Mouse (Mus musculus) adrenal gland, postnatal 36 days (tissue): ENCODE measurements at regions not wholly inside any gene's neighbourhood (a gene's known extent, or its start where the extent isn't known, plus 50 kb on each side); places are given as distances from the start of the nearest gene placed in this dataset.

Experiments
- DNase-seq, 2 experiments: peaks; one replicate each; pipeline ENCODE4 v3.0.0; 2021; ENCODE audit warnings: mixed read lengths in 1 of 2

DNA sequence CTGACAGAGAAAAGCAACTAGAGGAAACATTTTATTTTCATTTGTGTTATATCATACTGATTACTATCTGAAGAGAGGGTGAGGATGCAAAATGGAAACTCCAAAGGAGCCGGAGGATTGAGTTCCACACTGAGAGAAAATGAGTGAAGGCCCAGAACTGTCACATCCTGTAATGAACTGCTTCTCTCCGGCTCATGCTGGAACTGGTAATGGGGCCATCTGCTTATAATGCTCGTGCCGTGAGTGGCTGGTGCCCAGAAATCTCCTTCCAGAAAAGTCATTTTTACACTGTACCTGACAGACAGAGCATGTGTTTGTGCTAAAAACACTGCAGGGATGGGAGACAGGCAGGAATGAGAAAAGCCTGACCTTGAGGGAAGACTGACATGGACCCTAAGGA lies 483.5 kb upstream of the Pkdcc start:
- no peak for DNase-seq

DNA sequence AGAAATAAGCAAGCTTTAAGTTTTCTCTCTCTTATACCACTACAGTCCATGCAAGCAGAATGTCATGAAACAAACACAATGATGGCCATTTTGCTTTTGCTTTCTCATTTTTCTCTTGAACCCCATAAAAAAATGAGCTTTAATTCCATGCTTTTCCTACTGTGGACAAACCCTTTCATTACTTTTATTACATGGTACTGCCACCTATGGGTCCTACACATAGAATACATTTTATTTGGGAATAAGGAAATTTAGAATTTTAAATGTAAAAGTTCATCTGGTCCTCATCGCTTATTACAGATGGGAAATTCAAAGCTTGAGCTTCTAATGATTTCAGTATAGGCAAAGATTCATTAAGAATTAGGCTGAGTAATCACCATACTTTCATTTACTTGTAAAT lies 472.6 kb upstream of the Pkdcc start:
- no peak for DNase-seq

DNA sequence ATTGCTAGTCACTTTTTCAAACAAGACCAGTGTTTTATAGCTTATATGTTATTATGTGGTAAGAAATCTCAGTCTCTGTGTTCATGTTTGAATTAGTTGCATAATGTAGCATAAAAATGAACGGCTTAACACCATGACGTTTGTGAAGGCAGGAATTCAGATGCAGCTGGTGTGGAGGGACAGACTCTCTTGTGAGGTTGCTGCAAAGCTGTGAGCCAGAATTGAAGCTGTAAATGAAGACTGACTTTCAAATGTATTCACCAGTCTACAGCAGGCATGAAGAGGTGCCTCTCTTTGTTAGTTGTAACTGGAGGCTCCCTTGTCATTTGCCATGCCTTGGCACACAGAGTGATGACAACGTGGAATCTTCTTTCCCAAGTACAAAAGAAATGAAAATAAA lies 457.7 kb upstream of the Pkdcc start:
- DNase-seq = no peak

DNA sequence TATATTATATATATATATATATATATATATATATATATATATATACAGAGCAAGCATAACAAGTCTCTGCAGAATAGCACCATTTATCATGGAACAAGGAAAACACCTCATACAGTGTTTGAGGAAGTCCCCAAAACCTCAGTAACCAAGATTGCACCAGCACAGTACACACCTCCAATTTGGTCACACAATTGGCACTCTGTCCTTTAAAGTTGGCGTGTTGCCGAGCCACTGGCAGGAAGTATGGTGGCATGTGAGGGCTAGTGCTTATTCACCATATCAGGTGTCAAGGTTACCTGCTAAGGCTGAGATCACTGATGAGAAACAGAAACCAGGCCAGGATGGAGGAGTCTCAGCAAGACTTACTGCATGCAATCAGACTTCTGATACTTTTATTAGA lies 436.0 kb upstream of the Pkdcc start:
- peak; percentile 3 to 17 for DNase-seq

GRCm38 (mm10) chr17:82822129-82822528 lies 393.0 kb upstream of the Pkdcc start:
- no peak for DNase-seq

GRCm38 (mm10) chr17:82824057-82824456 lies 391.0 kb upstream of the Pkdcc start:
- no peak for DNase-seq

DNA sequence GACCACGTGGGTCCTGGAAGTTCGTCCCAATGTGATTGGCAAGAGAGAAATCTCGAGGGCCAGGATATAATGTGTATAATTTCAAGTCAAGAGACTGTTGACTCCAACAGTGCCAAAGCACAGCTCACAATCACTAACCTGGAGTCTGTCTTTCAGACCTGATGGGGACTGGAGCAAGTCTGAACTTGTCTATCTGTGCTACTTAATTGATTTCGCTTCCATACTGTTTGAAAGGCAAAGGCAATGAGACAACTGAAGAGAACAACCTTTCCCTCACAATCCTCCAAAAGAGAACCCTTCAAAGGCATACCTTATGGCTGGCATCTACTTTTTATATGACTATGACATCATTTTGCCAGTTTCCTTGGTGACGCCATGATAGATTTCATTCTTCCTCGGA lies 390.5 kb upstream of the Pkdcc start:
- no peak for DNase-seq

GRCm38 (mm10) chr17:82827170-82827569 lies 387.9 kb upstream of the Pkdcc start:
- DNase-seq = peak; percentile 10 to 29

- DNase-seq = no peak
Measured at GRCm38 (mm10) chr17:82827841-82828240, 387.3 kb upstream of the Pkdcc start.

GRCm38 (mm10) chr17:82828434-82828997 lies 386.6 kb upstream of the Pkdcc start:
- DNase-seq = no peak

- DNase-seq = no peak
Measured at GRCm38 (mm10) chr17:82829415-82829814, 385.7 kb upstream of the Pkdcc start.

- DNase-seq = no peak
Measured at GRCm38 (mm10) chr17:82834177-82834576, 380.9 kb upstream of the Pkdcc start.

GRCm38 (mm10) chr17:82836115-82836514 lies 379.0 kb upstream of the Pkdcc start:
- DNase-seq = no peak

DNA sequence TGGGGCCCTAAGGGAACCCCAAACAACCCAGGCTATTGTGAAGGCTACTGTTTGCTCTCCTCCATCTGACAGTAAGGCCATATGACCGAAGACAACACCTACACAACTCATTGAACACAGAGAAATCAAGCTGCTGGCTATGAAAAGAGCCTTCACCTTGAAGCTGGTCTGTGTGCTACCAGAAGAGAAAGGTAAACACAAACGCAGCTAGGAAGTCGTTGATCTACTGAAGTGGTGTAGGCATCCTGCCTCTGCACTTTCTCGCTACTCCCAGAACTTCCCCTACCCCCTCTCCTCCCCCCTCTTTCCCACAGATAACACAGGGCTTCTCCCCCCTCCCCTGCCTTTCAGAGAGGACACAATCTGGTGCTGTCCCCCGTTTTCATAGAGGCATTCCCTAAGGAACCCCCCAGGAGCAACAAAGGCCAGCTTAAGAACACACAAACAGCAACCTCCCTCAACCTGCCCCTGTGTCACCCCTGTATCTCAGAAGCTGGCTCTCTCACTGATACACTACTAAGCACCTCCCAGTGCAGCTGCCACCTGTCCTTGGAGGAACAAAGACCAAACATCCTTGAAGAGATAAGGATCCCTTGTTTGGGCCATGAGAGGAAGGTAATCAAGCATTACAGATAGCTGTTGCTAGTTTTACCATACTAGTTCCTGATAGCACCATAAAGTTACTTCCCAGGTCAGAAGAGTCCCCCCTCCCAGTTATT lies 368.2 kb upstream of the Pkdcc start:
- DNase-seq = no peak

- DNase-seq = peak; percentile 76 to 82
Measured at GRCm38 (mm10) chr17:82857199-82858147, 357.6 kb upstream of the Pkdcc start.

- no peak for DNase-seq
Measured at GRCm38 (mm10) chr17:82860391-82860790, 354.7 kb upstream of the Pkdcc start.

- no peak for DNase-seq
Measured at GRCm38 (mm10) chr17:82860966-82861365, 354.1 kb upstream of the Pkdcc start.

GRCm38 (mm10) chr17:82877131-82877530 lies 338.0 kb upstream of the Pkdcc start:
- no peak for DNase-seq

DNA sequence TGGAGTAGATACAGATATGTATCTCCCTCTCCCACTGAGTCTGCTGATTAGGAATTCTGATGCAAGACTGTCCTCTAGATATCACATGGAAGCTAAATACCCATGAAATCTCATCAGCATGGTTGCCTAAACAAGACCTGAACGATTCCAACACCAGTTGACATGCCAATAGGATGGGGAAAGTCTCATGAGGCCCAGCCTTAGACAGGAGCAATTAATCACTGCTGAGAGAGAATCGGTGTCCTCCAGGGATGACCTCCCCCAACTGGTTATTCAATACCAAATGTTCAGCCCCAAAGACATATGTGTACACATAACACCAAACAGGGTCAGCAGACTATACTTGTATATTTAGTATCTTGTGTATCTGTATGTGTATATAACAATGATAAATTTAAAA lies 314.5 kb upstream of the Pkdcc start:
- no peak for DNase-seq

DNA sequence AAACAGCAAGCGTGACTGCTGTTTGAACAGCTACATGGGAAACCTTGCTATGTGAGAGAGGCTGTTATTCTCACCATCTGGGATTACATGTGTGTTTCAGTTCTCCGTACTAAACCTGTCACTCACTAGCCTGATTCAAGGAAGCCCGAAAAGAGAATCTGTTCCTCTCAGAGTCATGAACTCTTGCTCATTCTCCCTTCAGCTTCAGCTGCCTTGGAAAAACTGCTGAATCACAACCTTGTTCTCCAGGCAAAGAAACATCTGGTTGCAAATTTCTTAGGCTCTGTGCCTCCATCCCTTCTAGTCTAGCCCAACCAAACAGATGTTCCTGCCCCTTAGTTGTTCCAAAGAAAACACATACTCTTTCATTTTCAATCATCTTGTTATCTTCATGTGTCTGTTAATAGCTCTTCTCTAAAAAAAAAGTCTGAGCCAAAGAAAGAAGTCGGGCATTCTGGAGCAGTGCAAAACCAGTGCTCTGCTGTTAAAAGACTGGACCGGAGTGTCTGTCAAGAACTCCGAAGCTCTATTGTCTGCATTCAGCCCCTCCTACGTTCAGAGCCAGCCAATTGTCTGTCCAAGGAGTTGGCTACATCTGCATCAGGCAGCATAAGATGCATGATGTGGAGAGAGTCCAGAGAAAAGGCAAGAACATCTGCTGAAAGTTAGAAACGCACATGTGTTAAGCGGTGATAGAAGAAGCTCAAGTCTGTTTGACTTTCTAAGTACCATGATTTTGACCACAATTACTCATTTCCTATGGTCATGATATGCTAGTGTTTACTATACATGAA lies 313.8 kb upstream of the Pkdcc start:
- DNase-seq = no peak

GRCm38 (mm10) chr17:82904961-82905360 lies 310.1 kb upstream of the Pkdcc start:
- DNase-seq = peak in 1 of 2 experiments; percentile 9

DNA sequence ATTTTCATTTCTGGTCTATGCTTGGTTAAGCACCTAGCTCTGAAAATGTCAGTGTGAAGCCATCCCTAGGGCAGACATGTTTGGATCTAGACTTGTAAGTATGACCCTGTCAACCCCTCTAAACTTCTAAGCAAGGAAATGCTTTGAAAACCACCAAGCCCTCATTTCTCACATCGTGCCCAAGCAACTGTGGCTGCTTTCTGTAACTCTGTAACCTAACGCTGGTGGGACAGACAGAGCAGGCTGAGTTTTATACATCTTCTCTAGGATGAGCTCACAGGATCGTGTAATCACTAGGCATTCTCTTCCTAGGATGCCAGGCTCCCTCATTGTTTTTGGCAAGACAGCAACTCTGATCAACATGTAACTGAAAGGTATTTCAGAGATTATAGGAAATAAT lies 309.6 kb upstream of the Pkdcc start:
- no peak for DNase-seq
